Mouse (Mus musculus) gastrocnemius, postnatal 10 days (tissue): ENCODE data around the gene Hoxa1. TPM values are rescaled to one million over a fixed set of nuclear protein-coding genes. Genes with fewer than 3 reads are reported as not detected.
A peak's percentile ranks its signal among the peaks of the same experiment; 100 is the strongest.

Source experiments
- DNase-seq: peaks from one replicate; pipeline ENCODE4 v3.0.0; 2021; ENCODE audit warnings: mixed read lengths
- total RNA-seq, 2 experiments: library from RNA; stranded (reverse); gene quantifications; 2 replicates each; pipeline ENCODE4 v1.2.3; 2021

The Hoxa1 gene
- total RNA-seq, 2 experiments from 2014 or later: 0.18 TPM; not detected in 1

GRCm38 (mm10) chr6:52189909-52190308, 31.8 kb upstream of the Hoxa1 start:
- no peak for DNase-seq

- DNase-seq: no peak
Observed at GRCm38 (mm10) chr6:52189172-52189591, 31.1 kb upstream of the Hoxa1 start.

GRCm38 (mm10) chr6:52186500-52186899, 28.4 kb upstream of the Hoxa1 start:
- DNase-seq: no peak

GRCm38 (mm10) chr6:52185834-52186233, 27.7 kb upstream of the Hoxa1 start:
- no peak for DNase-seq

- DNase-seq: no peak
Observed at GRCm38 (mm10) chr6:52185222-52185621, 27.1 kb upstream of the Hoxa1 start.

GRCm38 (mm10) chr6:52184668-52185067, 26.6 kb upstream of the Hoxa1 start:
- DNase-seq: no peak

GRCm38 (mm10) chr6:52183311-52184080, 25.4 kb upstream of the Hoxa1 start:
- no peak for DNase-seq

- DNase-seq: no peak
Observed at GRCm38 (mm10) chr6:52182793-52183192, 24.7 kb upstream of the Hoxa1 start.

- DNase-seq: no peak
Observed at GRCm38 (mm10) chr6:52182030-52182429, 23.9 kb upstream of the Hoxa1 start.

GRCm38 (mm10) chr6:52180726-52181125, 22.6 kb upstream of the Hoxa1 start:
- no peak for DNase-seq

GRCm38 (mm10) chr6:52180213-52180710, 22.1 kb upstream of the Hoxa1 start:
- DNase-seq: no peak

GRCm38 (mm10) chr6:52179690-52180089, 21.6 kb upstream of the Hoxa1 start:
- DNase-seq: no peak

- DNase-seq: no peak
Observed at GRCm38 (mm10) chr6:52178918-52179665, 21.0 kb upstream of the Hoxa1 start.

- DNase-seq: no peak
Observed at GRCm38 (mm10) chr6:52177806-52178205, 19.7 kb upstream of the Hoxa1 start.

- no peak for DNase-seq
Observed at GRCm38 (mm10) chr6:52177061-52177735, 19.1 kb upstream of the Hoxa1 start, which contains the start of gene 5730596B20Rik. Gene 5730596B20Rik (plus strand): TSS chr6:52177498.

GRCm38 (mm10) chr6:52176391-52176790, 18.3 kb upstream of the Hoxa1 start:
- DNase-seq: no peak

- DNase-seq: no peak
Observed at GRCm38 (mm10) chr6:52175864-52176263, 17.7 kb upstream of the Hoxa1 start.

- DNase-seq: no peak
Observed at GRCm38 (mm10) chr6:52174968-52175751, 17.0 kb upstream of the Hoxa1 start.

GRCm38 (mm10) chr6:52173648-52174047, 15.5 kb upstream of the Hoxa1 start:
- no peak for DNase-seq

- DNase-seq: peak; percentile 83
Observed at GRCm38 (mm10) chr6:52172501-52172900, 14.4 kb upstream of the Hoxa1 start.

- no peak for DNase-seq
Observed at GRCm38 (mm10) chr6:52171938-52172337, 13.8 kb upstream of the Hoxa1 start.

GRCm38 (mm10) chr6:52171331-52171730, 13.2 kb upstream of the Hoxa1 start:
- DNase-seq: no peak
